Mouse (Mus musculus): Measurements from ENCODE around the gene Bcat2.

DNA sequence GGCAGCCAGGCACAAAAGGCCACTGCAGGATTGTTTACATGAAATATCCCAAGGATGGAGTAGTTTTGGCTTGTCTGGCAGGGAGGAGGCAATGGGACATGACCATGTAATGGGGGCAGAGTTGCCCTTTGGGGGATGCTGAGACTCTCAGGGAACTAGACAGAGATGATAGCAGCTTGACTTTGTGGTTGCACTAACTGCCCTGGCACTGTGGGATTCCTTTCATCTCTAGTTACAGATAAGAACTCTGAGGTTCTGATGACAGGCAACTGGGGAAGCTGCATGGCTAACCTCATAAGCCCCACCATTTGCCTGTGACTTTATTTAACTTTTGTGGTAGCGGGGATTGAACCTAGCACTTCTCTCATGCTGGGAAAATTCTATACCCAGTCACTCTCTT, 26.2 kb downstream of the Bcat2 start:
- TF ChIP-seq CTCF (IDR thresholded peaks at IDR 0.05) (no peak), EP300 (IDR thresholded peaks at IDR 0.05) (no peak)
